Mouse (Mus musculus): ENCODE measurements around the gene Malrd1. TPM values are rescaled to one million over a fixed set of nuclear protein-coding genes. Genes with fewer than 3 reads are reported as not detected.

The Malrd1 gene
- polyA plus RNA-seq, 1 experiment from 2014 or later, result 0.03 TPM

DNA sequence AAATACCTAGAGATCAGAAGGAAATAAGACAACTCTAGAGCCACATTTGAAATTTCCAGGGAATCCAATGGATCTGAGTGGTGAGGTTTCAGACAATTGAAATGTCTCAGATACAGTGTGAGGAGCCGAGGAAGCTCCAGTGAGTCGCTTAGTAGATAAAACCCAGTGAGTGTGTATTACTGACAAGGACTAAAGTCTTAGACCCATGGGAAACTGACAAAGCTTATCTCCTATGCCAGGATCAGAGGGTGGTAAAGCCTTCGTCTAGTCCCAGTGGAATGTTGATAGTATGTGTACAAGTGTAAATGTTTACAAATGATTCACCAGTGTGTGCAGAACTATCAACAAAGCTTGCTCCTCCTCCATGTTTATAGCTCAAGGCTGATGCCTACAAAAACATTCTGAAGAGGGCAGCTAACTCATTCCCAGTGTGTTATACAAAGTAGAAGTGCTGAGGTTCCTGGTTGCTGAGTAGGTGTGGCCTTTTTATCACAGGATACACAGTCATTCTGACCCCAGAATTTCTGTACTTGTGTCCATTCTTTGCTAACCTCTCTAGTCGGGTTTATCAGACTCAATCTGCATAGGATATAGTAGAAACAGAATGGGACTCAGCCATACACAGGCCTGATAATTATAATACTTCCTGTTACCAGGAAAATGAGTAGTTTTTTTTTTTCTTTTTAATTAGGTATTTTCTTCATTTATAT is 218.9 kb downstream of the Malrd1 start:
- Histone ChIP-seq H3K9me3 (ENCODE audit: control insufficient read depth, low read length) (no peaks in the 10 kb centered on the region), H3K4me2 (replicated peaks; ENCODE audit: low read depth, low read length) (no peak overlapping the region), H3K36me3 (ENCODE audit: control insufficient read depth, insufficient read depth, low read length) (no peaks in the 10 kb centered on the region), H3K9ac (ENCODE audit: low read depth, low read length) (no peak overlapping the region), H3K27me3 (ENCODE audit: control insufficient read depth, insufficient read depth, low read length) (no peaks in the 10 kb centered on the region), H3K4me1 (replicated peaks; ENCODE audit: control insufficient read depth, insufficient read depth, low read length) (no peaks in the 10 kb centered on the region), H3K27ac (ENCODE audit: low read depth, low read length) (no peak overlapping the region), H3K4me3 (ENCODE audit: low read depth, low read length) (no peak overlapping the region)
- DNase-seq (ENCODE audit: low spot score), result no peak
- WGBS, result 83% methylated on average over 4 of the region's 4 CpGs
- ATAC-seq (ENCODE audit: low FRiP score), result no peak

DNA sequence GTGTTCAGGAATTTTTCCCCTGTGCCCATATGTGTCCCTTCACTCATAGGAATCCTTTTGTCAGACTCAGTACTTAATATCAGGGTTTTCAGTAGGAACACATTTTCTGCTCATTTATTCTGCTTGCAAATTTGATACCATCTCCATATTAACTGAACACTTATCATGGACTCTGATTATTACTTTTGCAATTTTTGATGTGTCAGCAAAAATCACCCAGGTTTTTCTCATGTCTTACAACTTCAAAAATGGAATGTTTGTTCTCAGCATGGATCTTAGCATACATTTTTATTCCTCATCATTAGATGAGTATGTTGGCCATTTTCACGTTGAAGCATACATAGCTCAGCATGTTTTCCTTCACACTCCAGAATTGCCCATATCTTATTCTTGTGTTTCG is 258.5 kb downstream of the Malrd1 start:
- ATAC-seq (ENCODE audit: low FRiP score) (no peak), DNase-seq (ENCODE audit: low spot score) (no peak)
- Histone ChIP-seq H3K4me3 (ENCODE audit: low read depth, low read length) (no peak overlapping the region), H3K27ac (ENCODE audit: low read depth, low read length) (no peak overlapping the region), H3K9me3 (ENCODE audit: control insufficient read depth, low read length) (no peaks in the 10 kb centered on the region), H3K9ac (ENCODE audit: low read depth, low read length) (no peak overlapping the region), H3K36me3 (ENCODE audit: control insufficient read depth, insufficient read depth, low read length) (no peaks in the 10 kb centered on the region), H3K27me3 (ENCODE audit: control insufficient read depth, insufficient read depth, low read length) (no peaks in the 10 kb centered on the region), H3K4me2 (replicated peaks; ENCODE audit: low read depth, low read length) (no peak overlapping the region), H3K4me1 (replicated peaks; ENCODE audit: control insufficient read depth, insufficient read depth, low read length) (no peaks in the 10 kb centered on the region)
- WGBS, result 89% methylated on average over 2 of the region's 2 CpGs

DNA sequence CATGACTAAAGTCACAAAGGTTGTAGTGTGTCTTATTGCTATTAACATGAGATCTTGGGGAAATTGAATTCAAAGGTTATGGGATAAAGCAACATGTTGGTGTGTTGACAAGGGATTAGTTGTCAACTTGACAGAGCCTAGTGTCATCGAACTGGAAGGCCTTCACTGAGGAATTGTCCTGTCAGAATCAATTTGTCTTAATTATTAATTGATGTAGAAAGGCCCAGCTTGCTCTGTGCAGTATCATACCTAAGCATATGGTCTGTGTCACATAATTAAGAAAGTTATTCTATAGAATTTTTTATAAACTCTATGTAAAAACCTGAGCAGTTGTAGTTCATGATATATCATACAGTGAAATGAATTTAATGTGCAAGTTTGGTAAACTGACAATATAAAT is 289.4 kb downstream of the Malrd1 start:
- DNase-seq (ENCODE audit: low spot score) (no peak), ATAC-seq (ENCODE audit: low FRiP score) (no peak)
- Histone ChIP-seq H3K27me3 (ENCODE audit: control insufficient read depth, insufficient read depth, low read length) (no peaks in the 10 kb centered on the region), H3K4me1 (replicated peaks; ENCODE audit: control insufficient read depth, insufficient read depth, low read length) (no peaks in the 10 kb centered on the region), H3K9ac (ENCODE audit: low read depth, low read length) (no peak overlapping the region), H3K4me2 (replicated peaks; ENCODE audit: low read depth, low read length) (no peak overlapping the region), H3K9me3 (ENCODE audit: control insufficient read depth, low read length) (no peaks in the 10 kb centered on the region), H3K36me3 (ENCODE audit: control insufficient read depth, insufficient read depth, low read length) (no peaks in the 10 kb centered on the region), H3K27ac (ENCODE audit: low read depth, low read length) (no peak overlapping the region), H3K4me3 (ENCODE audit: low read depth, low read length) (no peak overlapping the region)
- WGBS, result 77% methylated on average over 1 of the region's 1 CpGs

DNA sequence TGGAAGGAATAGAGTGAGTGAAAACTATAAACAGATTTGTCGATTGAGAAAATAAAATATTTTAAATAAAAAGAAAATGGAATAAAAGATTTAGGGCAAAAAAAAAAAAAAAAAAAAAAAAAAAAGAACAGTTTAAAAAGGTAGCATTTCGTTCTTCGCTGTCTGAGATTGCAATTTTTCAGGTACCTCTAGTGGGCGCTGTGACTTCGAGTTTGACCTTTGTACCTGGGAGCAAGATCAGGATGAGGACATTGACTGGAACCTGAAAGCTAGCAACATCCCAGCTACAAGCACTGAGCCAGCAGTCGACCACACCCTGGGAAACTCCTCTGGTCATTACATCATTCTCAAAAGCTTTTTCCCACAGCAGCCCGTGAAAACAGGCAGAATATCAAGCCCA is 343.1 kb downstream of the Malrd1 start:
- Histone ChIP-seq H3K9me3 (ENCODE audit: control insufficient read depth, low read length) (no peaks in the 10 kb centered on the region), H3K4me3 (ENCODE audit: low read depth, low read length) (no peak overlapping the region), H3K4me1 (replicated peaks; ENCODE audit: control insufficient read depth, insufficient read depth, low read length) (no peaks in the 10 kb centered on the region), H3K27me3 (ENCODE audit: control insufficient read depth, insufficient read depth, low read length) (no peaks in the 10 kb centered on the region), H3K27ac (ENCODE audit: low read depth, low read length) (no peak overlapping the region), H3K4me2 (replicated peaks; ENCODE audit: low read depth, low read length) (no peak overlapping the region), H3K9ac (ENCODE audit: low read depth, low read length) (no peak overlapping the region), H3K36me3 (ENCODE audit: control insufficient read depth, insufficient read depth, low read length) (no peaks in the 10 kb centered on the region)
- ATAC-seq (ENCODE audit: low FRiP score) (no peak), DNase-seq (ENCODE audit: low spot score) (no peak)
- 25% methylated on average over 7 of the region's 7 CpGs for WGBS

DNA sequence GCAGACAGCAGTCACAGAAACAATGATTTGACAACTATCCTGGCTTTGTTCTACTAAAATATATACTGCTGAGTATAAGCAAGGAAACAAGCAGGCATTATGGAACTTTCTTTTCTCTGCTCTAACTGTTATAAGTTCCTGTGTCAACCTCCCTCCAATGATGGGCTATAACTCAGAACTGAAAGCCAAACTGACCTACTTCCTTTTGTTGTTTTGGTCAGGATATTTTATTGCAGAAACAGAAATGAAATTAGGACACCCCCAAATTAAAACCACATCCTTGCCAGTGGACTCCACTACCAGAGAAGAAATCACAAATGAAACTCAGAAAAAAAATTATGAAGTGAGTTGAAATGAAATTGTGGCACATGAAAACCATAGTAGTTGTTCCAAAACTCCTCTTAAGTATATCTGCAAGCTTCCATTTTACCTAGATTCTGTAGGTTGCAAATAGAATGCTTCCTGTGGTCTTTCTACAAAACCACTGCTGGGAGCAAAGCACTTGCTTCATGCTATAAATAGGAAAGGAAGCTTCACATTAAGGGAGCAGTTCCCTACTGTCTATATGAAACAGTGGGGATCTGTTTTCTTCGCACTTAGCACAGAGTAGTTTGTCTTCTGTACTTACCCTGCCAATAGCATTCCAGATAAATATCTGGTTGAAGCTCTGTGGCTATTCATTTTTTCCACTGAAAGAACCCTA is 367.3 kb downstream of the Malrd1 start:
- WGBS, result 80% methylated on average over 1 of the region's 1 CpGs
- no peak overlapping the region for H3K27ac ChIP-seq (ENCODE audit: low read depth, low read length)
- no peaks in the 10 kb centered on the region for H3K36me3 ChIP-seq (ENCODE audit: control insufficient read depth, insufficient read depth, low read length)
- no peak overlapping the region for H3K4me2 ChIP-seq (replicated peaks; ENCODE audit: low read depth, low read length)
- no peak overlapping the region for H3K9ac ChIP-seq (ENCODE audit: low read depth, low read length)
- no peaks in the 10 kb centered on the region for H3K27me3 ChIP-seq (ENCODE audit: control insufficient read depth, insufficient read depth, low read length)
- no peaks in the 10 kb centered on the region for H3K4me1 ChIP-seq (replicated peaks; ENCODE audit: control insufficient read depth, insufficient read depth, low read length)
- DNase-seq (ENCODE audit: low spot score) (no peak), ATAC-seq (ENCODE audit: low FRiP score) (no peak)
- H3K4me3 ChIP-seq (ENCODE audit: low read depth, low read length), result no peak overlapping the region
- no peaks in the 10 kb centered on the region for H3K9me3 ChIP-seq (ENCODE audit: control insufficient read depth, low read length)

DNA sequence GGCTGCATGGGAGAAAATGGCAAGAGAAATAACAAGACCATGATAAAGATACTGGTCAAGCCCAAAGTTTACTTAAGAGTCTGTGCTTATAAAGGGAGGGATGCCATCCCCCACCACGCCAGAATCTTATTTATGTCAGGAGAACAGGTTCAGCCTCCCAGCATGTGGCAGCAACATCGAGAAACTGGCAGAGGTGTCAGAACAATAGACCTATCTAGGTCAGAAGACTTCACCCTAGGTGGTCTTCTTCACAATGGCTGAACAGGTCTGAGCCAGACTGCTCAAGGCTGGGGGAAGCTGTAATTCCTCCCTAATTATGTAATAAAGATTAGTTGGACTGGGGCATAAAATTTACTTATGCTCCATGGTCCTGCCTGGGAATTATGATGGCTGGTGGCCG is 399.2 kb downstream of the Malrd1 start:
- Histone ChIP-seq H3K9me3 (ENCODE audit: control insufficient read depth, low read length) (no peaks in the 10 kb centered on the region), H3K9ac (ENCODE audit: low read depth, low read length) (no peak overlapping the region), H3K4me3 (ENCODE audit: low read depth, low read length) (no peak overlapping the region), H3K4me2 (replicated peaks; ENCODE audit: low read depth, low read length) (no peak overlapping the region), H3K36me3 (ENCODE audit: control insufficient read depth, insufficient read depth, low read length) (no peaks in the 10 kb centered on the region), H3K4me1 (replicated peaks; ENCODE audit: control insufficient read depth, insufficient read depth, low read length) (no peaks in the 10 kb centered on the region), H3K27ac (ENCODE audit: low read depth, low read length) (no peak overlapping the region), H3K27me3 (ENCODE audit: control insufficient read depth, insufficient read depth, low read length) (no peaks in the 10 kb centered on the region)
- no peak for DNase-seq (ENCODE audit: low spot score)
- 33% methylated on average over 3 of the region's 3 CpGs for WGBS
- ATAC-seq (ENCODE audit: low FRiP score), result no peak

DNA sequence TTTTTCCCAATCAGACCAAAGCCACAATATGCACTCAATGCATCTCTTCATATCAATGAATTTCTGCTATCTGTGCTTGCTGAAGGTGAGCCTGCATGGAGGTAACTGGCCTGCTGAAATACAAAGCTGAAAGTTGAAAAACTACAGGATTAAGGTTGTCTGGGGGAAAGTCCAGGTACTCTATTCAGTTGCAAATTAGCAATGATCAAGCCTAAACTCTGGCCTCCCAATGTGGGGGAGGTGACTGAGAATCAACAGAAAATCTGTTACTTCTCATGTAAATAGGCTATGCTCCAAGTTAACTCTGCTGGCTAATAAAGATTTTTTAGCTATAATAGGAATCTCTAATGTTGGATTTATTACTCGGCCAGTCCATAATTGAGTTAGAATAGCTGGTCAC is 399.8 kb downstream of the Malrd1 start:
- Histone ChIP-seq H3K9ac (ENCODE audit: low read depth, low read length) (no peak overlapping the region), H3K27ac (ENCODE audit: low read depth, low read length) (no peak overlapping the region), H3K27me3 (ENCODE audit: control insufficient read depth, insufficient read depth, low read length) (no peaks in the 10 kb centered on the region), H3K36me3 (ENCODE audit: control insufficient read depth, insufficient read depth, low read length) (no peaks in the 10 kb centered on the region), H3K9me3 (ENCODE audit: control insufficient read depth, low read length) (no peaks in the 10 kb centered on the region), H3K4me2 (replicated peaks; ENCODE audit: low read depth, low read length) (no peak overlapping the region), H3K4me3 (ENCODE audit: low read depth, low read length) (no peak overlapping the region), H3K4me1 (replicated peaks; ENCODE audit: control insufficient read depth, insufficient read depth, low read length) (no peaks in the 10 kb centered on the region)
- DNase-seq (ENCODE audit: low spot score), result no peak
- no peak for ATAC-seq (ENCODE audit: low FRiP score)
- WGBS, result 46% methylated on average over 1 of the region's 1 CpGs

DNA sequence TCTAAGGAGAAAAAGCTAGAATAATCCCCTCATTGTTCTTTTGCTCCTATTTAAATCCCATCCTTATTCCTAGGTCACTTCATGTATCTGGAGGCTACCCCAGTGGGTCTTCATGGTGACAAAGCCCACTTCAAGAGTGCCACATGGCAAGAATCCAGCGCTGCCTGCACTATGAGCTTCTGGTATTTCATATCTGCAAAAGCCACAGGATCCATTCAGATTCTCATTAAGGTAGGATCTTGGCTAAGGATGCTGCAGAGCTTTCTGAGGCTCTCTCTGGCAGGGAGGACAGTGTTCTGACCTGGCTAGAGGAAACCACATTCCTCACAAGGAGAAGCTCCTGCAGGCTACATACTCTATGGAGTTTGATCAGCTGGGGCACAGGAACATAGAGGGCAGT is 405.2 kb downstream of the Malrd1 start:
- Histone ChIP-seq H3K36me3 (ENCODE audit: control insufficient read depth, insufficient read depth, low read length) (no peaks in the 10 kb centered on the region), H3K9me3 (ENCODE audit: control insufficient read depth, low read length) (no peaks in the 10 kb centered on the region), H3K27me3 (ENCODE audit: control insufficient read depth, insufficient read depth, low read length) (no peaks in the 10 kb centered on the region), H3K4me3 (ENCODE audit: low read depth, low read length) (no peak overlapping the region), H3K4me2 (replicated peaks; ENCODE audit: low read depth, low read length) (no peak overlapping the region), H3K27ac (ENCODE audit: low read depth, low read length) (no peak overlapping the region), H3K9ac (ENCODE audit: low read depth, low read length) (no peak overlapping the region), H3K4me1 (replicated peaks; ENCODE audit: control insufficient read depth, insufficient read depth, low read length) (no peaks in the 10 kb centered on the region)
- ATAC-seq (ENCODE audit: low FRiP score) (no peak), DNase-seq (ENCODE audit: low spot score) (no peak)
- 96% methylated on average over 1 of the region's 1 CpGs for WGBS

DNA sequence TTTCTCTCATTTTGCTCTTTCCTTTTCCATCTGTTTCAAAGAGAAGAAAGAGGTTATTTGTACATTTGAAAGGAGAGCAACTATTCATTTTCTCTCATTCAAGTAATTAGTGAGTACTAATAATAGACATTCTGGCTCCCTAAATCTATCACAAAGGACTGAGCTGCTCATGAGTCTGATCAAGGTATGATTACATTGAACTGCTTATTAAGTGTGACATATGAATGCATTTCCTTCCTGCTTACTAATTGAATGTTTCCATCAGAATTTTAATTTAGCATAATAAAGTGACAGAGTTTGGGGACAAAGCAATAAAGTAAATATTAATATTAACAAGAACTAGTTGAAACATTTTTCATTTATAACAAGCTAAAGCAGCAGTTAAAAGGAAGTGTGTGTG is 405.6 kb downstream of the Malrd1 start:
- Histone ChIP-seq H3K4me1 (replicated peaks; ENCODE audit: control insufficient read depth, insufficient read depth, low read length) (no peaks in the 10 kb centered on the region), H3K9me3 (ENCODE audit: control insufficient read depth, low read length) (no peaks in the 10 kb centered on the region), H3K4me2 (replicated peaks; ENCODE audit: low read depth, low read length) (no peak overlapping the region), H3K36me3 (ENCODE audit: control insufficient read depth, insufficient read depth, low read length) (no peaks in the 10 kb centered on the region), H3K27ac (ENCODE audit: low read depth, low read length) (no peak overlapping the region), H3K27me3 (ENCODE audit: control insufficient read depth, insufficient read depth, low read length) (no peaks in the 10 kb centered on the region), H3K9ac (ENCODE audit: low read depth, low read length) (no peak overlapping the region), H3K4me3 (ENCODE audit: low read depth, low read length) (no peak overlapping the region)
- ATAC-seq (ENCODE audit: low FRiP score) (no peak), DNase-seq (ENCODE audit: low spot score) (no peak)

Measured in hindbrain, embryonic 11.5 days (tissue).